Mouse (Mus musculus): Measurements from ENCODE around the gene Abracl. TPM values are rescaled to one million over a fixed set of nuclear protein-coding genes. Genes with fewer than 3 reads are reported as not detected.
A peak's percentile ranks its signal among the peaks of the same experiment; 100 is the strongest.

Abracl gene
- polyA plus RNA-seq, 1 experiment from 2014 or later = 134 TPM

DNA sequence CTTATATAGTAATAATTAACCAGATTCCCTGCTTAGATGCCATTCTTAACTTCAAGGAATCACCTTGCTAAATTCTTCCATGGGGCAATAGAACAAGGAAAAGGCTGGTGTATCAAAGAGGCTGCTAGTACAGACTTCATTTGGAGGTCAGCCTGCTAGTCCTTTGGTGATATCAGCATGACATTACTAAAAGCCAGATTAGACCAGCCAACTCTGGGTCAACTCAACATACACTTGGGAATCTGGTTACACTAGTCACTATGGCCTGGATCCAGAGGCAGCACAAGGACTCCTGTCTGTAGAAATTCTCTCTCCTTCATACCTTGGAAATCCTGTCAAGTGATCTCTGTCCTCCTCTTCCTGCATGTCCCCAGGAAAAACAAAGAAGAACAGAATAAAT lies 23.3 kb upstream of the Abracl start:
- H3K9ac ChIP-seq (ENCODE audit: low read depth, low read length) = no peak overlapping the region
- ATAC-seq (ENCODE audit: low FRiP score, low TSS enrichment) = no peak
- H3K4me1 ChIP-seq (ENCODE audit: control insufficient read depth, insufficient read depth, low read length) = no peaks in the 10 kb centered on the region
- H3K27ac ChIP-seq (ENCODE audit: low read depth, low read length) = no peak overlapping the region
- no peaks in the 10 kb centered on the region for H3K36me3 ChIP-seq (ENCODE audit: control insufficient read depth, insufficient read depth, low read length)
- H3K4me3 ChIP-seq (ENCODE audit: low read length) = no peak overlapping the region
- no peak overlapping the region for H3K4me2 ChIP-seq (replicated peaks; ENCODE audit: low read depth, low read length)
- H3K27me3 ChIP-seq (ENCODE audit: control insufficient read depth, insufficient read depth, low read length) = no peaks in the 10 kb centered on the region
- no peaks in the 10 kb centered on the region for H3K9me3 ChIP-seq (ENCODE audit: control insufficient read depth, low read length)

DNA sequence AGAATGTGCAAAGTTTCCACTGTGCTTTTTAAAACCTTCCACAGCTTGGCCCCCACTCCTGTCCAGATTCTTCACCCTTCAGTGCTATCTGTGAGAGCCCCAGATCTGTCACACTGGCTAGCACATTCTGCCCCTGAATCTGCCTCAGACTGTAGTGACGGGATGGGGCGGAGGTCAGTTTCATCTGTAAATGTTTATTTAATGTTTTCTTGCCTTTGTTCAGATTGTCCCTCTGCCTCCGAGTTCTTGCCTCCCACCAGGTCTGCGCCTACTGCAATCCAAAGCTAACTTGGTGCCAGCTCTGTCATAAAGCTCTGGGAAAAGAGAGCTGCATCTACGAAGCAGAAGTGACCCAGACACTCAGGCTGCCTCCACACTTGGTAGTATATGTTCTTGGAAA lies 13.8 kb upstream of the Abracl start:
- no peak for ATAC-seq (ENCODE audit: low FRiP score, low TSS enrichment)
- Histone ChIP-seq H3K4me1 (ENCODE audit: control insufficient read depth, insufficient read depth, low read length) (no peaks in the 10 kb centered on the region), H3K9ac (ENCODE audit: low read depth, low read length) (no peak overlapping the region), H3K4me3 (ENCODE audit: low read length) (no peak overlapping the region), H3K27ac (ENCODE audit: low read depth, low read length) (no peak overlapping the region), H3K9me3 (ENCODE audit: control insufficient read depth, low read length) (no peaks in the 10 kb centered on the region), H3K4me2 (replicated peaks; ENCODE audit: low read depth, low read length) (no peak overlapping the region), H3K36me3 (ENCODE audit: control insufficient read depth, insufficient read depth, low read length) (no peaks in the 10 kb centered on the region), H3K27me3 (ENCODE audit: control insufficient read depth, insufficient read depth, low read length) (no peaks in the 10 kb centered on the region)
- 62% methylated on average over 5 of the region's 5 CpGs for WGBS

DNA sequence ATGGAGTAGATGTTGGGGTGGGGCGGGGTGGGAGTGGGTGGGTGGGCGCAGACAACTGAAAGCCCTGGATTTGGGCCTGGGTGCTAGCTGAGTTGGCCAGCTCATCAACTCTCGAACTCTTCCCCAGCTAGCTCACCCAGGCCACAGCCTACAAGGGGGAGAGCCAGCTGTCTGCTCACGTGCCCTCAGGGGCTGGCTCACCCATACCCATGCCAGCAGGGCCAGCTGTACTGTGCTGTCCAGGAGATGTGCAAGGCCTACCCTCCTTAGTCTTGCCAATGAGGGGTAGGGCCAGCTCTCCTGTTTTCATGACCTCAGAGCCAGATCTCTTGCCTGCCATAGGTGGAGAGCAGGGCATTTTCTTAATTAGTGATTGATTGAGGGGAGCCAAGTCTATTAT lies 11.3 kb upstream of the Abracl start:
- H3K9ac ChIP-seq (ENCODE audit: low read depth, low read length) = no peak overlapping the region
- no peak overlapping the region for H3K4me2 ChIP-seq (replicated peaks; ENCODE audit: low read depth, low read length)
- no peaks in the 10 kb centered on the region for H3K4me1 ChIP-seq (ENCODE audit: control insufficient read depth, insufficient read depth, low read length)
- no peak overlapping the region for H3K27ac ChIP-seq (ENCODE audit: low read depth, low read length)
- no peaks in the 10 kb centered on the region for H3K36me3 ChIP-seq (ENCODE audit: control insufficient read depth, insufficient read depth, low read length)
- H3K9me3 ChIP-seq (ENCODE audit: control insufficient read depth, low read length) = no peaks in the 10 kb centered on the region
- no peak overlapping the region for H3K4me3 ChIP-seq (ENCODE audit: low read length)
- no peaks in the 10 kb centered on the region for H3K27me3 ChIP-seq (ENCODE audit: control insufficient read depth, insufficient read depth, low read length)
- ATAC-seq (ENCODE audit: low FRiP score, low TSS enrichment) = no peak
- WGBS = 91% methylated on average over 4 of the region's 4 CpGs

DNA sequence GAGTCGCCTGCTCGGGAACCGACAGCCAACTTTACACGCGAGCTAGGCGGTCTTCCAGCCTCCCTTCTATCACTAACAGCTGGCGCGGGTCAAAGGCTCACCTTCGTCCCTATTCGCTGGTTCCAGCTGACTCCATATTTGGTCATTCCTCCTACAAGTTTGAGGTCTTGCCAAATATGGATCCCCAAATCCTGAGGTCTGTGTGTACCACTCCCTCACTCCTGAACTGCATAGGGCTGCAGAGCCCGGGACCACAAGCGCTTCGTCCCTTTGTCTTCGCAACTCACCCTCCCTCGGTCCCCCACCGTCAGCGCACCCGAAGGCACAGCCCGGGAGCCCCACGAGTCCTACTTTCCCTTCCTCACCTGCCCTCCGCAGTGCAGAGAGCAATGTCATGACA lies 776 bp downstream of the Abracl start:
- H3K36me3 ChIP-seq (ENCODE audit: control insufficient read depth, insufficient read depth, low read length) = peaks cover 11% of the 10 kb centered on the region; the same call in 1 of the 2 replicates
- no peaks in the 10 kb centered on the region for H3K27me3 ChIP-seq (ENCODE audit: control insufficient read depth, insufficient read depth, low read length)
- ATAC-seq (ENCODE audit: low FRiP score, low TSS enrichment) = peak; percentile 80
- H3K9me3 ChIP-seq (ENCODE audit: control insufficient read depth, low read length) = no peaks in the 10 kb centered on the region
- under 1% methylated on average over 21 of the region's 21 CpGs for WGBS
- peak overlapping the region; percentile 76 for H3K4me3 ChIP-seq (ENCODE audit: low read length)
- H3K4me1 ChIP-seq (ENCODE audit: control insufficient read depth, insufficient read depth, low read length) = no peaks in the 10 kb centered on the region
- H3K9ac ChIP-seq (ENCODE audit: low read depth, low read length) = peak overlapping the region; percentile 80
- peak overlapping the region; percentile 86 for H3K27ac ChIP-seq (ENCODE audit: low read depth, low read length)
- peak overlapping the region; percentile 64 for H3K4me2 ChIP-seq (replicated peaks; ENCODE audit: low read depth, low read length)

DNA sequence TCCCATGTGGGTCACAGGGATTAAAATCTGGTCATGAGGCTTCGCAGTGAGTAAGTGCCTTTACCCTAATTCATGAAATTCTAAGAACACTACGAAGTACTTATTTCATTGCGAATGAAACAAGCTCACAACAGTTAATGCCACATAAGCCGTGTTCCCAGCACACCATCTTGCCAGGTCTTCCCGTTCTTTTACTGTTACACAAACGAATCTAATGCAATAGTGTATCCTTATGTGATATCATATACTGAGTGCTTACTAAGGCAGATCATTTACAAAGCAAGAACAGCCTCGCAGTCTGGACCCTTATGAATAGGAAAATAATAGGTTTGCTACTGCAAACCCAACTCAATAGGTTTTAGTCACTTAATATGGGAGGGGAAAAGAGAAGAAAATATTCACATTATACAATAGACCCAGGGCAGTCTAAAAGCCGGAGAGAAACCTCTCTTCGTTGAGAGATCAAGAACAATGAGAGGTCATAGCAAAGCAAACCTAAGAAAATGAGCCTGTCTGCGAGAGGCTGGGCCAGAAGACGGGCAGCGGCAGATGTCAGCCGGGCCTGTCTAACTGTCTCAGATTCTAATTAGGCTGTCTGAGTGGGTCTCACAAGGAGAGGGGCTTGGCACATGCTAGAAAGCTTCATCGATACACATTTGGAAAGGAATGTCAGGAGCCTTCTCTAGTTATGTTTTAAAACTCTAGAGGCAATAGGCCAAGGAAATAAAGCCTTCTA lies 1.3 kb downstream of the Abracl start:
- no peaks in the 10 kb centered on the region for H3K27me3 ChIP-seq (ENCODE audit: control insufficient read depth, insufficient read depth, low read length)
- no peaks in the 10 kb centered on the region for H3K9me3 ChIP-seq (ENCODE audit: control insufficient read depth, low read length)
- 0 out of 2 replicates have a peak overlapping the region, but pooled peaks have one; percentile 15 for H3K27ac ChIP-seq (ENCODE audit: low read depth, low read length)
- peaks cover 12% of the 10 kb centered on the region; the same call in 1 of the 2 replicates for H3K36me3 ChIP-seq (ENCODE audit: control insufficient read depth, insufficient read depth, low read length)
- no peaks in the 10 kb centered on the region for H3K4me1 ChIP-seq (ENCODE audit: control insufficient read depth, insufficient read depth, low read length)
- H3K4me2 ChIP-seq (replicated peaks; ENCODE audit: low read depth, low read length) = peak overlapping the region; percentile 64
- H3K9ac ChIP-seq (ENCODE audit: low read depth, low read length) = peak overlapping the region; percentile 80; the same call in 1 of the 2 replicates
- H3K4me3 ChIP-seq (ENCODE audit: low read length) = peak overlapping the region; percentile 76
- peak; percentile 7; the same call in 1 of the 2 replicates for ATAC-seq (ENCODE audit: low FRiP score, low TSS enrichment)
- WGBS = 40% methylated on average over 14 of the region's 14 CpGs

DNA sequence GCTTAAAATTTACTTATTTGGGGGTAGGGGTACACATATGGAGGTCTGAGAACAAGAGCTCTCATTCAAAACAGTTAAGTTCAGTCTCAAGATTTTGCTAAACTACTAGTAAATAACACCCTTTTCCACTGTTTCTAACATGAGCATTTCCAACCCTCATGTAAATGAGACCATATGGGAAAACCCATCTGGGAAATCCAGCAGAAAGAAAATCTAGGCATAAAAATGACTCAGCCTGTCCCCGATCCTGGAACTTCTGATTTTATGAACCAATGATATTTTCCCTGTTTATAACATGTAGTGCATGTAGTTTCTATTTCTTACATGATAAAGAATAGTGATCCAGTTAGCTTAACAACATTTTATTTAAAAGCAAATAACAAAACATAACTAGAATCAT lies 2.2 kb downstream of the Abracl start:
- ATAC-seq (ENCODE audit: low FRiP score, low TSS enrichment) = no peak
- Histone ChIP-seq H3K9me3 (ENCODE audit: control insufficient read depth, low read length) (no peaks in the 10 kb centered on the region), H3K9ac (ENCODE audit: low read depth, low read length) (no peak overlapping the region), H3K27me3 (ENCODE audit: control insufficient read depth, insufficient read depth, low read length) (no peaks in the 10 kb centered on the region), H3K4me1 (ENCODE audit: control insufficient read depth, insufficient read depth, low read length) (no peaks in the 10 kb centered on the region), H3K36me3 (ENCODE audit: control insufficient read depth, insufficient read depth, low read length) (peaks cover 15% of the 10 kb centered on the region; the same call in 1 of the 2 replicates), H3K27ac (ENCODE audit: low read depth, low read length) (no peak overlapping the region), H3K4me3 (ENCODE audit: low read length) (no peak overlapping the region), H3K4me2 (replicated peaks; ENCODE audit: low read depth, low read length) (no peak overlapping the region)
- 84% methylated on average over 1 of the region's 1 CpGs for WGBS

DNA sequence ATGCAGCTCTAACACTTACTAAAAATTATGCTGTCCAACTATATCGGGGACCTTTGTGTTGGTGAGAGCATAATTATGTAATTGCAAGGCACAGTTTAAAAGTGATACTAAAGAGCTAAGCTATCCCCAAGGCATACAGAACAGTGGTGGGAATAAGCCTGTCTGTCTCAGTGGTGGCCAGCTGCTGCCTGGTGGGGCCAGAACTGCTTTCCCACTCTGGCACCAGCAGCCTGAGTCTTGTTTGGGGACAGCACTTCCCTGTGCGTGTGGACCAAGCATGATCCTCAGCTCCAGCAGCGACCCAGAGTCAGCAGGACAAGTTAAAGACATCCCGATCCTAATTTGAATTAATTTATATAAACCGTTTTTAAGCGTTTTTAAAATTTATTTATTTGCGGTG lies 2.6 kb downstream of the Abracl start:
- 92% methylated on average over 7 of the region's 7 CpGs for WGBS
- no peak for ATAC-seq (ENCODE audit: low FRiP score, low TSS enrichment)
- Histone ChIP-seq H3K36me3 (ENCODE audit: control insufficient read depth, insufficient read depth, low read length) (peaks cover 15% of the 10 kb centered on the region; the same call in 1 of the 2 replicates), H3K9me3 (ENCODE audit: control insufficient read depth, low read length) (no peaks in the 10 kb centered on the region), H3K27ac (ENCODE audit: low read depth, low read length) (no peak overlapping the region), H3K4me2 (replicated peaks; ENCODE audit: low read depth, low read length) (no peak overlapping the region), H3K27me3 (ENCODE audit: control insufficient read depth, insufficient read depth, low read length) (no peaks in the 10 kb centered on the region), H3K4me1 (ENCODE audit: control insufficient read depth, insufficient read depth, low read length) (no peaks in the 10 kb centered on the region), H3K9ac (ENCODE audit: low read depth, low read length) (no peak overlapping the region), H3K4me3 (ENCODE audit: low read length) (no peak overlapping the region)

DNA sequence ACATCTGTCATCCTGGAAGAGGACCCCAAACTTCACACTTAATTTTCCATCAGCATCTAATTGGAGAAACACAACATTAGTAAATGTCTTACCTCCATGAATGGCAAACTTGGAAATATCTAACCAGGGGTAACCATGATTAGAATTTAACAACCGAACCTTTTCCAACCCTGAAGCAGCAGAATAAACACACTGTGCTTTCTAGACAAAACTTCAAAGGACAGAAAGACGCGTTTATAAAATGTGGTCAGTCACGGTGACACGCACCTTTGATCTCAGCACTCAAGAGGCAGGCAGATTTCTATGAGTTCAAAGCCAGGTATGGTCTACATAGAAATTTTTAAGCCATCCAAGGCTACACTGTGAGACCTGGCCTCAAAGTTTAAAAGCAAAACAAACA lies 11.3 kb downstream of the Abracl start:
- ATAC-seq (ENCODE audit: low FRiP score, low TSS enrichment) = no peak
- no peaks in the 10 kb centered on the region for H3K27me3 ChIP-seq (ENCODE audit: control insufficient read depth, insufficient read depth, low read length)
- no peaks in the 10 kb centered on the region for H3K9me3 ChIP-seq (ENCODE audit: control insufficient read depth, low read length)
- no peak overlapping the region for H3K9ac ChIP-seq (ENCODE audit: low read depth, low read length)
- WGBS = 73% methylated on average over 5 of the region's 5 CpGs
- H3K36me3 ChIP-seq (ENCODE audit: control insufficient read depth, insufficient read depth, low read length) = peaks cover 8% of the 10 kb centered on the region; the same call in 1 of the 2 replicates
- no peak overlapping the region for H3K4me2 ChIP-seq (replicated peaks; ENCODE audit: low read depth, low read length)
- H3K4me1 ChIP-seq (ENCODE audit: control insufficient read depth, insufficient read depth, low read length) = no peaks in the 10 kb centered on the region
- no peak overlapping the region for H3K27ac ChIP-seq (ENCODE audit: low read depth, low read length)
- no peak overlapping the region for H3K4me3 ChIP-seq (ENCODE audit: low read length)

DNA sequence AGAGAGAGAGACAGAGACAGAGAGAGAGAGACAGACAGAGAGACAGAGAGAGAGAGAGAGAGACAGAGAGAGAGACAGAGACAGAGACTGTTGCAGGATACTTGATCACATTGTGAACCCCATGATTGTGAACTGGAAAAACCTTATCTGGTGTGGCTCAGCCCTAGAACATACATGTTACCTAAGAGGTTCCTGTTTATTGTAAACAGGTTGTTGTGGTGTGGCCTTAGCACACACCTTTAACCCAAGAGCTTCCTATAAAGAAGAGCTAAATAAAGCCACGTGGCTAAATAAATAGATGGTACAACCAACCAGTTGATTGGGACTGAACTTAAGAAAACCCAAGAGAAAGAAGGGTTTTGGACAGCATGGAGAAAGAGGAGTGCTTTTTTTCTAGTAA lies 13.3 kb downstream of the Abracl start:
- H3K4me2 ChIP-seq (replicated peaks; ENCODE audit: low read depth, low read length) = no peak overlapping the region
- no peaks in the 10 kb centered on the region for H3K9me3 ChIP-seq (ENCODE audit: control insufficient read depth, low read length)
- H3K9ac ChIP-seq (ENCODE audit: low read depth, low read length) = no peak overlapping the region
- H3K4me1 ChIP-seq (ENCODE audit: control insufficient read depth, insufficient read depth, low read length) = no peaks in the 10 kb centered on the region
- ATAC-seq (ENCODE audit: low FRiP score, low TSS enrichment) = no peak
- 88% methylated on average over 1 of the region's 1 CpGs for WGBS
- H3K27me3 ChIP-seq (ENCODE audit: control insufficient read depth, insufficient read depth, low read length) = no peaks in the 10 kb centered on the region
- no peak overlapping the region for H3K27ac ChIP-seq (ENCODE audit: low read depth, low read length)
- peaks cover 5% of the 10 kb centered on the region; the same call in 1 of the 2 replicates for H3K36me3 ChIP-seq (ENCODE audit: control insufficient read depth, insufficient read depth, low read length)
- H3K4me3 ChIP-seq (ENCODE audit: low read length) = no peak overlapping the region
